Mouse (Mus musculus) neural tube, embryonic 11.5 days (tissue): ENCODE results near the gene Pcbp3. TPM values are rescaled to one million over a fixed set of nuclear protein-coding genes. Genes with fewer than 3 reads are reported as not detected.
"Not testable (repeated sequence)": the region's sequence is repeated elsewhere in the genome, so short reads cannot be mapped to it uniquely, and the experiment has no call there.

Source experiments
- ATAC-seq: fragments of 200-750 bp; cut with Nextera tagmentation; 2 replicates; pipeline ENCODE4 v1.8.0; 2017; ENCODE audit warnings: moderate number of reproducible peaks, mild to moderate bottlenecking, moderate TSS enrichment, moderate library complexity; ENCODE audit not compliant: insufficient read depth, low FRiP score, low TSS enrichment
- DNase-seq: peaks from one replicate; pipeline ENCODE4 v3.0.0-alpha.2; 2015; ENCODE audit warnings: low spot score
- H3K27ac ChIP-seq: fragments of 300-500 bp; sonication (generic); 2 replicates; pipeline ENCODE4 v1.5.1; 2014; ENCODE audit warnings: low read depth, mild to moderate bottlenecking, low read length
- H3K27me3 ChIP-seq: fragments of 300-500 bp; sonication (generic); 2 replicates; pipeline ENCODE4 v1.6.1; 2014; ENCODE audit warnings: mild to moderate bottlenecking, low read length, mixed read lengths; ENCODE audit not compliant: control insufficient read depth, insufficient read depth
- H3K36me3 ChIP-seq: fragments of 300-500 bp; sonication (generic); 2 replicates; pipeline ENCODE4 v1.6.1; 2014; ENCODE audit warnings: mild to moderate bottlenecking, low read length, moderate library complexity, mixed read lengths; ENCODE audit not compliant: control insufficient read depth, insufficient read depth
- H3K4me1 ChIP-seq: fragments of 300-500 bp; sonication (generic); 2 replicates; pipeline ENCODE4 v1.6.1; 2014; ENCODE audit warnings: low read length, mixed read lengths; ENCODE audit not compliant: control insufficient read depth, insufficient read depth
- H3K4me2 ChIP-seq: fragments of 300-500 bp; sonication (generic); 2 replicates; pipeline ENCODE4 v1.6.1; 2014; ENCODE audit warnings: low read depth, mild to moderate bottlenecking, moderate library complexity
- H3K4me3 ChIP-seq: fragments of 300-500 bp; sonication (generic); 2 replicates; pipeline ENCODE4 v1.5.1; 2014; ENCODE audit warnings: low read depth, low read length
- H3K9ac ChIP-seq: fragments of 300-500 bp; sonication (generic); 2 replicates; pipeline ENCODE4 v1.6.1; 2014; ENCODE audit warnings: mild to moderate bottlenecking, low read length
- H3K9me3 ChIP-seq: fragments of 300-500 bp; sonication (generic); 2 replicates; pipeline ENCODE4 v1.6.1; 2016; ENCODE audit warnings: low read length; ENCODE audit not compliant: control insufficient read depth
- WGBS: fragments of 180-500 bp; shearing (Covaris S2); extraction: QIAGEN DNeasy Blood & Tissue Kit; methylation state at CpG from one replicate; pipeline ENCODE4 v1.1.7; 2014; 5-methylcytosine and 5-hydroxymethylcytosine counted together
- polyA plus RNA-seq: library from polyadenylated mRNA; unstranded; fragments of >200 nt; fragmentation: Nextera tagmentation; extraction: Ambion mirVana; gene quantifications from 2 replicates; pipeline ENCODE4 v1.2.1, GENCODE M21; 2014

The Pcbp3 gene
- polyA plus RNA-seq, 1 experiment from 2014 or later: 47.3 TPM

DNA sequence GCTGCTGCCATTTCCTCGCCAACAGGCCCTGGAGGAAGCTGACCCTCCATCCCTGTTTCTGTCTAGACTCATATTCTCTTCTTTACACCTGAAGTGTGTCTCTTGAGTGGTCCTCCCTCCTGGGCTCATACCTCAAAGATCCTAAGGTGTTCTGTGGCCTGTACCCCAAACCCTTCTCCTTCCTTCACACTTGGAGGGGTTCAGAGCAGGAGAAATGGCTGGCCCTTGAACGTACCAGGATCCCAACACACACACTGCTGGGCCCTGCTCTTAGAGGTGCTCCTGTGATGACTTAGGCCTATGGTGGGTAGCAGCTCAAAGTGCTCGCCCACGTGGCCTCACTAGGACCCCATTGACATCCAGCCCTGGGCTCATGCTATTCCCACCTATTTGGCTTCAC is 196.8 kb downstream of the Pcbp3 start:
- 93% methylated on average over 4 of the region's 4 CpGs for WGBS

DNA sequence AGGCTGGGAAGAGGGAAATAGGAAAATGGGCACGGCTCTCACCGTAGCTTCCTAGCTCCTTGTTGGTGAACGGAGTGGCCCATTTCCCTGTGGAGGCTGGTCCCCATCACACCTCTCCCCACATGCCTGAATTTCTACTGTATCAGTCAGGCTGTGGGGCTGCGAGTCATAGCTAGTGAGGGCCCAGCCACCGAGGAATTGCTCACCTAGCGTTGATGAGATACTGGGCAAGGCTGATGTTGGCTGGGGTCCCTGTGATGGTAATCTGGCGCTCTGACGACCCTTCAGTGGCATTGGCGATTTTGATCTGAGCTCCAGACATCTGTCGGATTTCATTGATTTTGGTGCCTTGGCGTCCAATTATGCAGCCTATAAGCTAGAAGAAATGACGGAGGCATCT is 198.7 kb downstream of the Pcbp3 start:
- DNase-seq (no peak), ATAC-seq (no peak)
- H3K27ac ChIP-seq: no peak overlapping the region
- H3K4me1 ChIP-seq: no peaks in the 10 kb centered on the region
- no peaks in the 10 kb centered on the region for H3K36me3 ChIP-seq
- no peaks in the 10 kb centered on the region for H3K27me3 ChIP-seq
- no peak overlapping the region for H3K4me3 ChIP-seq
- no peak overlapping the region for H3K4me2 ChIP-seq
- 95% methylated on average over 12 of the region's 12 CpGs for WGBS
- H3K9ac ChIP-seq: no peak overlapping the region
- H3K9me3 ChIP-seq: no peaks in the 10 kb centered on the region

More for the DNA sequence above, 196.8 kb downstream of the Pcbp3 start:
- H3K9ac ChIP-seq: no peak overlapping the region
- ATAC-seq (no peak), DNase-seq (no peak)
- no peaks in the 10 kb centered on the region for H3K4me1 ChIP-seq
- no peak overlapping the region for H3K4me2 ChIP-seq
- H3K9me3 ChIP-seq: no peaks in the 10 kb centered on the region
- H3K36me3 ChIP-seq: no peaks in the 10 kb centered on the region
- no peak overlapping the region for H3K4me3 ChIP-seq
- no peak overlapping the region for H3K27ac ChIP-seq
- H3K27me3 ChIP-seq: no peaks in the 10 kb centered on the region

DNA sequence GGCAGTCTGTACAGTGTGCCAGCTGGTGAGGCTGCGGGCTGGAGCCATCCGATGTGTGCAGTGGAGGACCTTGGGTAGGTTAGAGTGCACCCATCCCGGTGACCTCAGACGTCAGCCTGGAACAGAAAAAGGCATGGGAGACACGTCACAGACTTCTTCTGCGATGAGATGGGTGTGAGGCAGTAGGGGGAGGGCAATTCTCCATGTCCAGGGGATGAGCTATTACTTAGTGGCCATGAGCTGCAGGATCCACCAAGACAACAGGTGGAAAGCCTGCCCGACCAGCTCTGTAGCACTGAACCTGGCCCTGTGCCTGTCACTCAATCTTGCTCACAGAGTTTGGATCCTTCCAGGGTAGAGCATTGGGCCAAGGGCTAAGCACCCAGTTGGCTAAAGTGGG is 199.3 kb downstream of the Pcbp3 start:
- no peak for ATAC-seq
- Histone ChIP-seq H3K27ac (no peak overlapping the region), H3K4me1 (no peaks in the 10 kb centered on the region)

GRCm38 (mm10) chr10:76759878-76760277 is 201.8 kb downstream of the Pcbp3 start:
- no peak for ATAC-seq
- H3K27ac ChIP-seq: no peak overlapping the region
- H3K4me3 ChIP-seq: no peak overlapping the region
- WGBS: 87% methylated on average over 5 of the region's 5 CpGs
- no peak for DNase-seq
- no peaks in the 10 kb centered on the region for H3K27me3 ChIP-seq
- no peaks in the 10 kb centered on the region for H3K36me3 ChIP-seq
- H3K4me2 ChIP-seq: no peak overlapping the region
- H3K4me1 ChIP-seq: no peaks in the 10 kb centered on the region
- no peak overlapping the region for H3K9ac ChIP-seq
- no peaks in the 10 kb centered on the region for H3K9me3 ChIP-seq

More for the DNA sequence above, 199.3 kb downstream of the Pcbp3 start:
- Histone ChIP-seq H3K4me3 (no peak overlapping the region), H3K9ac (no peak overlapping the region), H3K9me3 (no peaks in the 10 kb centered on the region), H3K4me2 (no peak overlapping the region), H3K27me3 (no peaks in the 10 kb centered on the region), H3K36me3 (no peaks in the 10 kb centered on the region)
- 92% methylated on average over 7 of the region's 7 CpGs for WGBS
- DNase-seq: no peak

DNA sequence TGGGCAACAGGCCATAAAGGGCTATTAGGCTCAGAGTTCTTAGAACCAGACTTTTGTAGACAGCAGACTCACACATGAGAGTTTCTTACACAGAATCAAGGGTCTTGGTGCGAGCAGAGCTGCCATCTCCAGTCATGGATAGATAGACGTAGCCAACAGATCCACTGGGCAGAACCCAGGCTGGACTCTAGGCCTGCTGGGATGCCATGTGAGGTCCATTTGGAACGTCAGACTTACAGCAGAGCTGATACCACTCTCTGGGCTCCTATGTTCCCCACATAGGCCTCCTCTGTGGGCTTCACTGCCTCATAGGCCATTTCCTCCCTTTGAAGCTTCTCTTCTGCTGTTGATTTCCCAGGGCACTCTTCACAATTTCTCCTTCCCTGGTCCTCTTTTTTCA is 208.0 kb downstream of the Pcbp3 start:
- H3K27me3 ChIP-seq: no peaks in the 10 kb centered on the region
- DNase-seq: no peak
- no peak overlapping the region for H3K9ac ChIP-seq
- H3K9me3 ChIP-seq: no peaks in the 10 kb centered on the region
- no peaks in the 10 kb centered on the region for H3K36me3 ChIP-seq
- WGBS: 88% methylated on average over 3 of the region's 3 CpGs
- ATAC-seq: no peak
- no peak overlapping the region for H3K4me2 ChIP-seq
- H3K27ac ChIP-seq: no peak overlapping the region
- no peaks in the 10 kb centered on the region for H3K4me1 ChIP-seq
- H3K4me3 ChIP-seq: no peak overlapping the region

DNA sequence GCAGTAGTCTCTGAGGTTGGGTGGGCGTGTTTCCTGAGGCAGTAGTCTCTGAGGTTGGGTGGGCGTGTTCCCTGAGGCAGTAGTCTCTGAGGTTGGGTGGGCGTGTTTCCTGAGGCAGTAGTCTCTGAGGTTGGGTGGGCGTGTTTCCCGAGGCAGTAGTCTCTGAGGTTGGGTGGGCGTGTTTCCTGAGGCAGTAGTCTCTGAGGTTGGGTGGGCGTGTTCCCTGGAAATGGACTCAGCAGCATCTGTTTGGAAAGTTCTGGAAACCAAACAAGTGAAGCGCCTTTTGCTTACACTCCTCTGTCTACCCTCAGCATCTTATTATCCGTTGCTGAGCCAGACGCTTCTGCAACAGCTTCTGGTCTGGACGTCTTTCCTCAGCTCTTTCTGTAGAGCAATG is 217.4 kb downstream of the Pcbp3 start:
- not testable (repeated sequence) for H3K4me1 ChIP-seq

GRCm38 (mm10) chr10:76736764-76737163 is 224.9 kb downstream of the Pcbp3 start:
- no peaks in the 10 kb centered on the region for H3K27me3 ChIP-seq
- 0 out of 2 replicates have a peak, but pooled peaks cover 5% of the 10 kb centered on the region for H3K4me1 ChIP-seq
- WGBS: 65% methylated on average over 8 of the region's 8 CpGs
- no peak overlapping the region for H3K27ac ChIP-seq
- H3K36me3 ChIP-seq: no peaks in the 10 kb centered on the region
- H3K4me3 ChIP-seq: no peak overlapping the region
- ATAC-seq (no peak), DNase-seq (no peak)
- no peaks in the 10 kb centered on the region for H3K9me3 ChIP-seq
- no peak overlapping the region for H3K9ac ChIP-seq
- no peak overlapping the region for H3K4me2 ChIP-seq

More for the DNA sequence above, 217.4 kb downstream of the Pcbp3 start:
- not testable (repeated sequence) for H3K9ac ChIP-seq, H3K27me3 ChIP-seq, H3K4me2 ChIP-seq, H3K4me3 ChIP-seq, H3K36me3 ChIP-seq, H3K9me3 ChIP-seq, DNase-seq, ATAC-seq, H3K27ac ChIP-seq
- WGBS: 60% methylated on average over 11 of the region's 11 CpGs

DNA sequence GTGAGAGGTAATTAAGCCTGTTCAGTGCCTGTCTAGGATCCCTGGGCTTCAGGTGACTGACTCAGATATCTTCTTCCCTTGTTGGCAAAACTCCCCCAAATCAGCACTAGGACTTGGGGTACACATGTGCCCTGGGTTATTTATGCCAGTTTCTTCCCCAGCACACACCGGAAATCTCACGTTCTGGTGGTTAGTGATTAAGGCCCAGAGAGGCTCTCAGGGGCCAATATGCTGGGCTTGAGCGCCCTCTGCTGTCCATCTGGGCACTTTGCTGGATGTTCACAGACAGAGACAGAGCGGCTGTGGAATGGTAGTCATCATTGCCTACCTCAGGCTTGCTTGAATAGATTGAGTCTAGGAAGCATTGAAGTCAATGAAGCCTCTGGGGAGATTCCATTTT is 226.7 kb downstream of the Pcbp3 start:
- H3K9me3 ChIP-seq: no peaks in the 10 kb centered on the region
- H3K27me3 ChIP-seq: no peaks in the 10 kb centered on the region
- H3K36me3 ChIP-seq: no peaks in the 10 kb centered on the region
- H3K4me3 ChIP-seq: no peak overlapping the region
- WGBS: 6% methylated on average over 4 of the region's 4 CpGs
- no peak overlapping the region for H3K4me2 ChIP-seq
- no peak overlapping the region for H3K9ac ChIP-seq
- H3K4me1 ChIP-seq: 0 out of 2 replicates have a peak, but pooled peaks cover 5% of the 10 kb centered on the region
- no peak overlapping the region for H3K27ac ChIP-seq
- peak; percentile 80 for DNase-seq
- 0 out of 2 replicates have a peak, but pooled peaks have one; percentile 45 for ATAC-seq

- H3K4me2 ChIP-seq: peak overlapping the region; percentile 15; the same call in 1 of the 2 replicates
- H3K4me3 ChIP-seq: no peak overlapping the region
These were observed 228.0 kb downstream of the Pcbp3 start for GRCm38 (mm10) chr10:76733677-76734068.

More at GRCm38 (mm10) chr10:76733677-76734068, 228.0 kb downstream of the Pcbp3 start:
- Histone ChIP-seq H3K27ac (0 out of 2 replicates have a peak overlapping the region, but pooled peaks have one; percentile 3), H3K9me3 (no peaks in the 10 kb centered on the region), H3K4me1 (0 out of 2 replicates have a peak, but pooled peaks cover 5% of the 10 kb centered on the region), H3K36me3 (no peaks in the 10 kb centered on the region), H3K27me3 (no peaks in the 10 kb centered on the region), H3K9ac (peak overlapping the region; percentile 27; the same call in 1 of the 2 replicates)
- ATAC-seq (no peak), DNase-seq (no peak)
- WGBS: 50% methylated on average over 3 of the region's 3 CpGs
